Mouse (Mus musculus) lung, adult 2 months (tissue): ENCODE measurements at regions not wholly inside any gene's neighbourhood (a gene's known extent, or its start where the extent isn't known, plus 50 kb on each side); places are given as distances from the start of the nearest gene placed in this dataset.

ENCODE experiments used
- CTCF ChIP-seq: fragments of 200-500 bp; IDR thresholded peaks from 2 replicates; pipeline ENCODE4 v1.5.1; 2011; ENCODE audit warnings: mild to moderate bottlenecking, low read length, control low read depth; ENCODE audit not compliant: insufficient read depth
- POLR2A ChIP-seq: fragments of 200-500 bp; IDR thresholded peaks from 2 replicates; pipeline ENCODE4 v1.6.1; 2011; ENCODE audit warnings: low read depth, mild to moderate bottlenecking, control low read depth, low read length, borderline replicate concordance; ENCODE audit errors: extremely low read depth

GRCm38 (mm10) chr12:35712671-35713070 is 177.8 kb upstream of the Ahr start:
- TF ChIP-seq POLR2A (no peak), CTCF (no peak)
